Mouse (Mus musculus): Measurements from ENCODE around the gene Kctd13. TPM values are rescaled to one million over a fixed set of nuclear protein-coding genes. Genes with fewer than 3 reads are reported as not detected.

The Kctd13 gene
- polyA plus RNA-seq, 1 experiment from 2014 or later: 17.5 TPM

- Histone ChIP-seq H3K27me3 (ENCODE audit: poor library complexity, severe bottlenecking) (no peaks in the 10 kb centered on the region), H3K4me3 (peak within 1 kb of the TSS; percentile 100), H3K4me1 (peaks cover 23% of the 10 kb centered on the region), H3K9me3 (no peaks in the 10 kb centered on the region), H3K27ac (peak within 1 kb of the TSS; percentile 99), H3K36me3 (replicated peaks) (peaks cover 30% of the 10 kb centered on the region)
- 6% methylated on average over 1 of the region's 1 CpGs for WGBS
- no peak for DNase-seq (ENCODE audit: extremely low spot score, low spot score)
Measured at GRCm38 (mm10) chr7:126975893-126975949, 47.0 kb downstream of the Kctd13 start, which contains the start of gene Cdipt. Cdipt (plus strand) TSS chr7:126975914.

DNA sequence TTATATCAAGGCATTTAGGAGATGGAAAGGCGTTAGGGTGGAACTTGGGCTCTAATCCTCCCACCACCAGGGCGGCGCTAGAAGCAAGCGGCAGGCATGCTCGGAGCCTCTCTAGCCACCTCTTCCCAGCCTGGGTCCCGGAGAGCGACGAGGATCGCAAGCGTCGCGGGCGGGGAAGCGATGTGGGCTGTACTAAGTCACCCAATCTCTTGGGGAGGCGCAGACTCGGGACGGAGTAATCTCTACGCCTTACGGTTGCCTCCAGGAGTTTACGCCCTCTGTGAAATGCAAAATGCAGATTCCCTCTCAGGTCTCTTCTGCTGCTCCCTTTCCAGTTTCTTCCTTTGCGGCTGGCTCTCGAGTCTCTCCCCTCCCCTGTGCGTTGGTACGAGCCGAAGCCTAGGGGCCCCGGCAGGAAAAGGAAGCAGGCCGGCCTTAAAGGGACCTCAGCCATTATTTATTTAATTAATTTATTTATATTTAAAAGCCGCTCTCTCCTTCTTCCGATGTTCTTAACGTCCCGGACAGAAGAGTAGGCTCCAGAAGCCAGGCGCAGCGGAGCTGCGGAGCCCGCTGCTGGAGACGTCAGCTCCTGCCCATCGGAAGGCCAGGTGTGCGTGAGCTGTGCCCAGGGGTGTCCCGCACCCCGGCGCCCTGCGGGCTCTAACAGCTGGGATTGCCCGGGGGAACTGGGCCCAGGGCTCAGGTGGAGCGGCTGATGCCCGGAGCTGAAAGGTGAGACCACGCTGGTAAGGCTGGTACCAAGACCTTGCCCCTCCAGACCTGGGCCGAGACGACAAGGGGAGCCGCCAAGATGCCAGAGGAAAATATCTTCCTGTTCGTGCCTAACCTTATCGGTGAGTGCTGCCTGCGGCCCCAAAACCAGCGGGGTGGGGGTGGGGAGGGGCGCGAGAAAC lies 47.5 kb downstream of the Kctd13 start, which contains the start of gene Cdiptos:
TSS of gene Cdiptos (minus strand) at position 149 of the 917 bp plus-strand sequence.
- under 1% methylated on average over 55 of the region's 55 CpGs for WGBS
- Histone ChIP-seq H3K36me3 (replicated peaks) (peaks cover 35% of the 10 kb centered on the region), H3K4me3 (peak within 1 kb of the TSS; percentile 100), H3K27me3 (ENCODE audit: poor library complexity, severe bottlenecking) (no peaks in the 10 kb centered on the region), H3K9me3 (no peaks in the 10 kb centered on the region), H3K27ac (peak within 1 kb of the TSS; percentile 99), H3K4me1 (peaks cover 23% of the 10 kb centered on the region)
- peak; percentile 96 for DNase-seq (ENCODE audit: extremely low spot score, low spot score)

DNA sequence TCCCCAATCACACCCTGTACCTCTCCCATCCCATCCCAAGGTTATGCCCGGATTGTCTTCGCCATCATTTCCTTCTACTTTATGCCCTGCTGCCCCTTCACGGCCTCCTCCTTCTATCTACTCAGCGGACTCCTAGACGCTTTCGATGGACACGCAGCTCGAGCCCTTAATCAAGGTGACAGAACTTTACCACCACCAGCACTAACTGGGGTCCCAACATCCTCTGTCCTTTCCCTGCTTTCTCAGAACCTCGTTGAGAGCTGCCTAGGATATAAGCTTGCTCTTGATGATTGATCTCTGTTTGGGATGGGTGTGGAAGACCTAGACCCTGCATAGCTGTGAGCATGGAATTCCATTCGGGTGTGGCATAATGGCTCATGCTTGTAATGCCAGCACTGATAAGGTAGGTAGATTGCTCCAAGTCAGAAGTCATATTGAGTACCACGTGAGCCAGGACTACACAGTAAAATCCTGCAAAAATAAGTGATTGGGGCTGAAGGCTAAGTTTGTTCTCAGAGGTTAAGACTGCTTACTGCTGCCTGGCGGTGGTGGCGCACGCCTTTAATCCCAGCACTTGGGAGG lies 48.3 kb downstream of the Kctd13 start:
- Histone ChIP-seq H3K27ac (peak overlapping the region; percentile 99), H3K4me1 (peaks cover 23% of the 10 kb centered on the region), H3K4me3 (peak overlapping the region; percentile 100), H3K27me3 (ENCODE audit: poor library complexity, severe bottlenecking) (no peaks in the 10 kb centered on the region), H3K36me3 (replicated peaks) (peaks cover 40% of the 10 kb centered on the region), H3K9me3 (no peaks in the 10 kb centered on the region)
- no peak for DNase-seq (ENCODE audit: extremely low spot score, low spot score)
- WGBS: 31% methylated on average over 14 of the region's 14 CpGs

- Histone ChIP-seq H3K27ac (no peak overlapping the region), H3K27me3 (ENCODE audit: poor library complexity, severe bottlenecking) (no peaks in the 10 kb centered on the region), H3K36me3 (replicated peaks) (peaks cover 40% of the 10 kb centered on the region), H3K4me1 (peaks cover 23% of the 10 kb centered on the region), H3K4me3 (no peak overlapping the region), H3K9me3 (no peaks in the 10 kb centered on the region)
- no peak for DNase-seq (ENCODE audit: extremely low spot score, low spot score)
- WGBS: 93% methylated on average over 6 of the region's 6 CpGs
Measured at GRCm38 (mm10) chr7:126978841-126979240, 50.2 kb downstream of the Kctd13 start.

- H3K36me3 ChIP-seq (replicated peaks): peaks cover 40% of the 10 kb centered on the region
- no peaks in the 10 kb centered on the region for H3K27me3 ChIP-seq (ENCODE audit: poor library complexity, severe bottlenecking)
- peaks cover 21% of the 10 kb centered on the region for H3K4me1 ChIP-seq
- WGBS: 86% methylated on average over 2 of the region's 2 CpGs
- no peaks in the 10 kb centered on the region for H3K9me3 ChIP-seq
- H3K27ac ChIP-seq: no peak overlapping the region
- no peak for DNase-seq (ENCODE audit: extremely low spot score, low spot score)
- H3K4me3 ChIP-seq: no peak overlapping the region
Measured at GRCm38 (mm10) chr7:126981601-126982000, 52.9 kb downstream of the Kctd13 start.

- peaks cover 40% of the 10 kb centered on the region for H3K36me3 ChIP-seq (replicated peaks)
- no peak for DNase-seq (ENCODE audit: extremely low spot score, low spot score)
- H3K4me3 ChIP-seq: no peak overlapping the region
- 90% methylated on average over 4 of the region's 4 CpGs for WGBS
- no peak overlapping the region for H3K27ac ChIP-seq
- H3K9me3 ChIP-seq: no peaks in the 10 kb centered on the region
- peaks cover 16% of the 10 kb centered on the region for H3K4me1 ChIP-seq
- H3K27me3 ChIP-seq (ENCODE audit: poor library complexity, severe bottlenecking): no peaks in the 10 kb centered on the region
Measured at GRCm38 (mm10) chr7:126982054-126982453, 53.4 kb downstream of the Kctd13 start.

DNA sequence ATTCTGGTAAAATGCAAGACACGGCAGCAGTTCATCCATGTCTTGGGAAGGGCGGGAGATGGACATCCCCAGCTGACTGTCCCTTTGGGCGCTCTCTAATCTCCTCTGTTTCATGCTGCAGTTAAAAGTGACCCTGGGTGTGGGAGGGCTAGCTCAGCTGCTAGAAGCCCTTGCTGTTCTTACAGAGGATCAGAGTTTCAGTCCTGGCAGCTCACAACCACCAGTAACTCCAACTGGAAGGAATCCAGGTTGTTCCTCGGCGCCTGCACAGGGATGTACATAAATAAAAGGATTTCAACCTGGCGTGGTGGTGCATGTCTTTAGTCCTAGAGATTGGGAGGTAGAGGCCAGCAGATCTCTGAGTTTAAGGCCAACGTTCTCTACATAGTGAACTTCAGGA lies 54.4 kb downstream of the Kctd13 start:
- Histone ChIP-seq H3K36me3 (replicated peaks) (peaks cover 35% of the 10 kb centered on the region), H3K4me3 (no peak overlapping the region), H3K27me3 (ENCODE audit: poor library complexity, severe bottlenecking) (no peaks in the 10 kb centered on the region), H3K9me3 (no peaks in the 10 kb centered on the region), H3K4me1 (peaks cover 6% of the 10 kb centered on the region; the same call in 1 of the 2 replicates), H3K27ac (no peak overlapping the region)
- DNase-seq (ENCODE audit: extremely low spot score, low spot score): no peak
- WGBS: 85% methylated on average over 7 of the region's 7 CpGs

DNA sequence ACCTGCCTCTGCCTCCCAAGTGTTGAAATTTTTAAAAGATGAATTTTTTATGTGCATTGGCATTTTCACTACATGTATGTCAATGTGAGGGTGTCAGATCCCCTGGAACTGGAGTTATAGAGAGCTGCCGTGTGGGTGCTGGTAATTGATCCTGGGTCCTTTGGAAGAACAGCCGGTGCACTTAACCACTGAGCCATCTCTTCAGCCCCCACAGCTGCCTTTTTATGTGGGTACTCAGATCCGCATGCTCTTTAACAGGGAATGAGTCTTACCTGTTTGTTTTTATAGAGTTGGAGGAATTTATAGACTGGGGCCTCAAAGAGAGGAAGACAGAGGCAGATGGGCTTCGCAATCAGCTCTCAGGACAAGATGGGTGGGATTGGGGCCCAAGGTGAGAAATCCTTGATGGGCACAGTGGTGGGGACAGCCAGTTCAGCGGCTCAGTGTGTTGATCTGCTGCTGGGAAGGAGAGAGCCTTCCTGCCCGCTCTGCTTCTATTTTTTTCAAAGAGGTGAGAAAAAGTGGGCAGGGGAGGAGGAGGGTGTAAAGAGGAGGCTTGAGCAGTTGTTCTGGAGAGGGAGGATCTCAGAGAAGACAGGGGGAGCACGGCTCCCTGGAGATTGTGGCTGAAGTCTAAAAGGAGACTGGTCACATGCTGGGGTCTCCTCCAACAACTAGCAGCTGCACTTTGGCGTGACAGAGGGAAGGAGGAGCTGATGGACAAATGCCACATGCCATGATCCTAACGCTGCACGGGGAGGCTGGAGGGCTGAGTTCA lies 56.2 kb downstream of the Kctd13 start:
- 0 out of 2 replicates have a peak, but pooled peaks cover 5% of the 10 kb centered on the region for H3K4me1 ChIP-seq
- DNase-seq (ENCODE audit: extremely low spot score, low spot score): no peak
- no peak overlapping the region for H3K27ac ChIP-seq
- WGBS: 80% methylated on average over 10 of the region's 10 CpGs
- peaks cover 18% of the 10 kb centered on the region for H3K36me3 ChIP-seq (replicated peaks)
- H3K4me3 ChIP-seq: no peak overlapping the region
- H3K9me3 ChIP-seq: no peaks in the 10 kb centered on the region
- H3K27me3 ChIP-seq (ENCODE audit: poor library complexity, severe bottlenecking): no peaks in the 10 kb centered on the region

GRCm38 (mm10) chr7:126986319-126986718 lies 57.6 kb downstream of the Kctd13 start:
- WGBS: 45% methylated on average over 9 of the region's 9 CpGs

DNA sequence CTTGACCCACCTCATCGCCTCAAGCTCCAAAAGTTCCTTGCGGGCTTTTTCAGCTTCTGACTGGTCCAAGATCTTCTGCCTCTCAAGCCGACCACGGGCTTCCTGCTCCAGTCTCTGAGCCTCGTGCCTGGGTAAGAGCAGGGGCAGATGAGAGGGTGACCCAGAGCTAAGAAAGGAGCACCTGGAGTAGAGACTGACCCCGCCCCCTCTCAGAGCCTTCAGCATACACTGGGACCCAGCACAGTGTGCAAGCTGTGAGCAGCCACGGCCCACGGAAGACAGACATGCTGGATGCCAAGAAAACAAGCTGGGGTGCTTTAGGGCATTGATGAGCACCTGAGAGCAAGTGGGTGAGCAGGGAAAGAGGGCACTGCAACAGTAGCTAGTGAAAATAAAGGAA lies 60.1 kb downstream of the Kctd13 start:
- WGBS: 71% methylated on average over 8 of the region's 8 CpGs
- Histone ChIP-seq H3K27me3 (ENCODE audit: poor library complexity, severe bottlenecking) (no peaks in the 10 kb centered on the region), H3K27ac (0 out of 2 replicates have a peak overlapping the region, but pooled peaks have one; percentile 8), H3K36me3 (replicated peaks) (no peaks in the 10 kb centered on the region), H3K4me3 (no peak overlapping the region), H3K4me1 (peaks cover 13% of the 10 kb centered on the region; the same call in 1 of the 2 replicates), H3K9me3 (no peaks in the 10 kb centered on the region)
- DNase-seq (ENCODE audit: extremely low spot score, low spot score): no peak

More at GRCm38 (mm10) chr7:126986319-126986718, 57.6 kb downstream of the Kctd13 start:
- no peaks in the 10 kb centered on the region for H3K27me3 ChIP-seq (ENCODE audit: poor library complexity, severe bottlenecking)
- H3K27ac ChIP-seq: no peak overlapping the region
- H3K4me3 ChIP-seq: no peak overlapping the region
- H3K9me3 ChIP-seq: no peaks in the 10 kb centered on the region
- 0 out of 2 replicates have a peak, but pooled peaks cover 5% of the 10 kb centered on the region for H3K4me1 ChIP-seq
- H3K36me3 ChIP-seq (replicated peaks): peaks cover 4% of the 10 kb centered on the region
- no peak for DNase-seq (ENCODE audit: extremely low spot score, low spot score)
